Mouse (Mus musculus) liver, postnatal 0 days (tissue): Measurements from ENCODE around the gene Imp4. TPM values are rescaled to one million over a fixed set of nuclear protein-coding genes. Genes with fewer than 3 reads are reported as not detected.

Experiments used
- ATAC-seq: fragments of 200-750 bp; cut with Nextera tagmentation; 2 replicates; pipeline ENCODE4 v1.8.0; 2017; ENCODE audit warnings: mild to moderate bottlenecking, moderate library complexity
- DNase-seq: peaks from one replicate; pipeline ENCODE4 v3.0.0-alpha.2; 2016
- H3K27ac ChIP-seq: fragments of 300-500 bp; sonication (generic); 2 replicates; pipeline ENCODE4 v1.5.1; 2014; ENCODE audit warnings: antibody characterized with exemption, moderate library complexity, mild to moderate bottlenecking, low read depth
- H3K27me3 ChIP-seq: fragments of 300-500 bp; sonication (generic); 2 replicates; pipeline ENCODE4 v1.6.1; 2014; ENCODE audit warnings: low read length, control low read depth, mixed read lengths; ENCODE audit not compliant: insufficient read depth
- H3K36me3 ChIP-seq: fragments of 300-500 bp; sonication (generic); replicated peaks from 2 replicates; pipeline ENCODE4 v1.6.1; 2014; ENCODE audit warnings: mild to moderate bottlenecking, control low read depth, low read length, moderate library complexity, mixed read lengths; ENCODE audit not compliant: insufficient read depth
- H3K4me1 ChIP-seq: fragments of 300-500 bp; sonication (generic); 2 replicates; pipeline ENCODE4 v1.6.1; 2014; ENCODE audit warnings: antibody characterized with exemption, mild to moderate bottlenecking, control low read depth; ENCODE audit not compliant: insufficient read depth
- H3K4me2 ChIP-seq: fragments of 300-500 bp; sonication (generic); 2 replicates; pipeline ENCODE4 v1.6.1; 2014; ENCODE audit warnings: low read depth, mild to moderate bottlenecking, low read length, moderate library complexity, mixed read lengths
- H3K4me3 ChIP-seq: fragments of 300-500 bp; sonication (generic); 2 replicates; pipeline ENCODE4 v1.5.1; 2014; ENCODE audit warnings: low read depth, low read length
- H3K9ac ChIP-seq: fragments of 300-500 bp; sonication (generic); replicated peaks from 2 replicates; pipeline ENCODE4 v1.6.1; 2014; ENCODE audit warnings: mild to moderate bottlenecking, moderate library complexity
- H3K9me3 ChIP-seq: fragments of 300-500 bp; sonication (generic); 2 replicates; pipeline ENCODE4 v1.6.1; 2016; ENCODE audit warnings: mild to moderate bottlenecking, control low read depth, low read length, mixed read lengths
- CTCF ChIP-seq: sonication (generic); IDR thresholded peaks from 2 replicates; pipeline ENCODE4 v1.5.1; 2016; ENCODE audit warnings: antibody characterized with exemption, low read depth
- EP300 ChIP-seq: IDR thresholded peaks from 2 replicates; pipeline ENCODE4 v1.6.1; 2016; ENCODE audit warnings: antibody characterized with exemption, low read depth, mild to moderate bottlenecking
- WGBS: fragments of 180-500 bp; shearing (Covaris S2); extraction: QIAGEN DNeasy Blood & Tissue Kit; methylation state at CpG from one replicate; pipeline ENCODE4 v1.1.7; 2014; ENCODE audit not compliant: insufficient replicate concordance; 5-methylcytosine and 5-hydroxymethylcytosine counted together
- polyA plus RNA-seq: library from polyadenylated mRNA; unstranded; fragments of >200 nt; fragmentation: Nextera tagmentation; extraction: Ambion mirVana; gene quantifications from 2 replicates; pipeline ENCODE4 v1.2.1, GENCODE M21; 2015

Imp4 gene
- 37.6 and 41.6 TPM in 2 replicates for polyA plus RNA-seq

- peak within 1 kb of the TSS; percentile 62 for H3K27ac ChIP-seq
These were observed at the start of gene Imp4, which contains the start of gene Ccdc115 for GRCm38 (mm10) chr1:34439215-34439960. Imp4 (plus strand) TSS chr1:34439851. Ccdc115 (minus strand) TSS chr1:34439672.

GRCm38 (mm10) chr1:34396321-34396720 lies 43.3 kb upstream of the Imp4 start:
- TF ChIP-seq CTCF, result no peak
- no peak for TF ChIP-seq EP300
- WGBS, result 80% methylated on average over 4 of the region's 4 CpGs
- no peaks in the 10 kb centered on the region for H3K9me3 ChIP-seq
- no peak overlapping the region for H3K9ac ChIP-seq
- H3K4me2 ChIP-seq, result no peak overlapping the region
- no peak overlapping the region for H3K4me3 ChIP-seq
- H3K4me1 ChIP-seq, result no peaks in the 10 kb centered on the region
- no peak overlapping the region for H3K27ac ChIP-seq
- ATAC-seq, result no peak
- DNase-seq, result no peak
- no peaks in the 10 kb centered on the region for H3K36me3 ChIP-seq
- no peaks in the 10 kb centered on the region for H3K27me3 ChIP-seq

More at GRCm38 (mm10) chr1:34439215-34439960, at the start of gene Imp4, which contains the start of gene Ccdc115:
- peak; percentile 98 for DNase-seq
- WGBS, result under 1% methylated on average over 48 of the region's 48 CpGs
- H3K27me3 ChIP-seq, result no peaks in the 10 kb centered on the region
- H3K9ac ChIP-seq, result peak within 1 kb of the TSS; percentile 63
- peaks cover 26% of the 10 kb centered on the region for H3K36me3 ChIP-seq
- peak; percentile 93 for ATAC-seq
- peak within 1 kb of the TSS; percentile 95 for H3K4me2 ChIP-seq
- TF ChIP-seq CTCF (no peak), EP300 (no peak)
- no peaks in the 10 kb centered on the region for H3K9me3 ChIP-seq
- H3K4me3 ChIP-seq, result peak within 1 kb of the TSS; percentile 59
- peaks cover 9% of the 10 kb centered on the region for H3K4me1 ChIP-seq

DNA sequence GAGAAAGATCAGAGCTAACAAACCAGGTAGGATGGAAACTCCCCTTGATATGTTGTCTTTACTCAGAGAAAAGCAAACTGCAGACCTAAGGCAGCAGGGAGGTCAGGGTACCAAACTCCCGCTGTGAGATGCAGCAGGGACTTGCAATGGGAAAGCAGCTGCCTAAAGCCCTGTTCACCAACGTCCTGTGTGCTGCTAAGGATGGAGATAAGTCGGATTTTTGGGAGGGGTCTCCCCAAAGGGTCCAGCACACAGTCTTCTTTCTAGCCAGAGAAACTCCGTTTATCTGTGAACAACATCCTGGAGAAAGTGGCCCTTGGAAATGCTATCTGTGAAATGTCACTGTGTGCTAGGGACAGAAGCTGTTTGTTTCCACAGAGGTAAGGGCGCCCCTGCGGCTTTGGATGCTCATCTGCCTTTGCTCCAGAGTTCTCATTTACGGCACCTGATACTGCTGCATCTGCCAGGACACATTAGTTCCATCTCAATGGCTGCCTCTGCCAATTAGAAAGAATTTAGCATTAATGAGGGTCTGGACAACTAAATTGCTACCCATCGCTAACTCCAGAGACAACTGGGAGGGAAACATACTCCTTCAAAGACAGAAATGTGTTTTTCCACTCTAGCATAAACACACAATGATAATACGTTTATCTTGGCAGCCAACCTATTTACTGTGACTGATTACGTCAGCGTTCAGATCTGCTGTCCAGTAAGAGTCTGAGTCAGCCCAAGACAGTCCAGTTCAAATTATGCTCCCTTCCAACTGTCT lies 40.3 kb upstream of the Imp4 start:
- Histone ChIP-seq H3K4me2 (no peak overlapping the region), H3K4me3 (no peak overlapping the region), H3K4me1 (no peaks in the 10 kb centered on the region), H3K27ac (no peak overlapping the region), H3K9ac (no peak overlapping the region), H3K36me3 (no peaks in the 10 kb centered on the region), H3K27me3 (no peaks in the 10 kb centered on the region), H3K9me3 (no peaks in the 10 kb centered on the region)
- ATAC-seq (peak; percentile 60; the same call in 1 of the 2 replicates), DNase-seq (no peak)
- WGBS, result 46% methylated on average over 11 of the region's 11 CpGs
- TF ChIP-seq CTCF (no peak), EP300 (no peak)

GRCm38 (mm10) chr1:34428466-34428865 lies 11.2 kb upstream of the Imp4 start:
- H3K9ac ChIP-seq, result no peak overlapping the region
- no peaks in the 10 kb centered on the region for H3K27me3 ChIP-seq
- H3K9me3 ChIP-seq, result peaks cover 23% of the 10 kb centered on the region
- WGBS, result 86% methylated on average over 2 of the region's 2 CpGs
- H3K4me1 ChIP-seq, result peaks cover 2% of the 10 kb centered on the region; the same call in 1 of the 2 replicates
- H3K27ac ChIP-seq, result no peak overlapping the region
- no peak for TF ChIP-seq CTCF
- TF ChIP-seq EP300, result no peak
- DNase-seq (no peak), ATAC-seq (no peak)
- H3K4me2 ChIP-seq, result no peak overlapping the region
- no peak overlapping the region for H3K4me3 ChIP-seq
- peaks cover 4% of the 10 kb centered on the region; the same call in 1 of the 2 replicates for H3K36me3 ChIP-seq

DNA sequence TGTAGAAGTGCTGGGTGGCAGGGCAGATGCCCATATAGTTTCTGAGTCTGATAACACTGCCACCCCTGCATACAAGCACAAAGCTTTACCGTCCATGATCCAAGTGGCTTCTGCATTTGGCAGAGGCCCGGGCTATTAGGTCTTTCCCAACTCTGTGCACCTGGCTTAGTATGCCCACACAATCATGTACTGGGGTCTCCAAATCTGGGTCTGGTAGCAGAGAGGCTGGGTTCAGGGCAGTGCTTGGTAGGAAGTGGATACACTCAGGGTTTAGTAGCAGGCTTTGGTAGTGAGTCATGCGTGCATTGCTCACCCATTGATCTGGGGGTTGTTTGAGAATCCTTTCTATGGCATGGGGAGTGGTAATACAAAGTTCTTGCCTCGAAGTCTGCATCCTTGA lies 10.4 kb upstream of the Imp4 start:
- H3K9ac ChIP-seq, result no peak overlapping the region
- DNase-seq (no peak), ATAC-seq (no peak)
- peaks cover 7% of the 10 kb centered on the region for H3K4me1 ChIP-seq
- no peak overlapping the region for H3K27ac ChIP-seq
- peaks cover 4% of the 10 kb centered on the region; the same call in 1 of the 2 replicates for H3K36me3 ChIP-seq
- no peak overlapping the region for H3K4me2 ChIP-seq
- no peaks in the 10 kb centered on the region for H3K27me3 ChIP-seq
- peaks cover 23% of the 10 kb centered on the region for H3K9me3 ChIP-seq
- TF ChIP-seq EP300, result no peak
- no peak for TF ChIP-seq CTCF
- 84% methylated on average over 4 of the region's 4 CpGs for WGBS
- H3K4me3 ChIP-seq, result no peak overlapping the region

DNA sequence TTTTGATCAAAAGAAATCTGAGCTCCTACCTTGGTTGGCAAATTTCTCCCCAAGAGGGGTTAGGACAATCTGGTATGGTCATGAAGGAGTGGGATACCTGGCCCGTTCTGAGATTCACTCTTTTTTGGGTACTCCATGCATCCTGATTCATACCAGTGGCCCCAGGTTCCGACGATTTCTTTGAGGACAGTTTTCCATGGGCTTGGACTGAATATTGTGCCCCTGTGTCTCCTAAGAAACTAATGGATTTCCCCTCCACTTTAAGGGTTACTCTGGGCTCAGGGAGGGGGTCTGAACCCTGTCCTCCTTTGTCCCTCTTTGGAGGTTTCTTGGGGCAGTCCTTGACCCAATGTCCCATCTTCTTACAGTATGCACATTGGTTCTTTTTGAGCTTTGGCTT lies 8.7 kb upstream of the Imp4 start:
- Histone ChIP-seq H3K27ac (no peak overlapping the region), H3K4me2 (no peak overlapping the region), H3K27me3 (no peaks in the 10 kb centered on the region), H3K4me3 (no peak overlapping the region), H3K36me3 (peaks cover 4% of the 10 kb centered on the region; the same call in 1 of the 2 replicates), H3K9me3 (peaks cover 23% of the 10 kb centered on the region), H3K4me1 (peaks cover 7% of the 10 kb centered on the region), H3K9ac (no peak overlapping the region)
- ATAC-seq (no peak), DNase-seq (no peak)
- WGBS, result 97% methylated on average over 3 of the region's 3 CpGs
- TF ChIP-seq CTCF (no peak), EP300 (no peak)
